Comparison of ENCODE assay signal across 10 mouse cellular contexts in genomic region chr6:35326111-35326515, GRCm38 (mm10). TPM values are rescaled to one million over a fixed set of nuclear protein-coding genes. Genes with fewer than 3 reads are reported as not detected.
DNase-seq lines count a peak whose midpoint lies in the region; ATAC-seq and TF ChIP-seq lines count a peak whose summit lies in the region.
"Had no signal": no experiment of that assay in that cellular context is flagged by ENCODE, and none has a peak within 500 bp of the region (broad histone marks: within the 10 kb centered on the region; RNA-seq: fewer than 3 reads in every experiment).

Fam180a (minus strand) TSS chr6:35326141.

- H3K9ac ChIP-seq in kidney, embryonic 16.5 days (replicated peaks; ENCODE audit: low read length) = no peak within 1 kb of the TSS
- H3K9ac ChIP-seq: liver, embryonic 13.5 days had no signal

- H3K4me1 ChIP-seq in kidney, embryonic 16.5 days (ENCODE audit: insufficient read depth, low read length) = no peaks in the 10 kb centered on the region

- ATAC-seq in kidney, embryonic 16.5 days (ENCODE audit: low FRiP score, low TSS enrichment) = no peak
- ATAC-seq in erythroblast, adult 5-6 weeks (replicated peaks; ENCODE audit: low FRiP score, poor library complexity, severe bottlenecking) = no peak

- intact Hi-C loops in gastrocnemius, adult 2 months (cut with DNase I) = no loop called here

- TF ChIP-seq CTCF in gastrocnemius, adult 2 months (IDR thresholded peaks at IDR 0.05) = no peak

- no peaks in the 10 kb centered on the region for H3K9me3 ChIP-seq in kidney, embryonic 16.5 days (ENCODE audit: low read length)
- H3K9me3 ChIP-seq: liver, embryonic 13.5 days had no signal

- H3K4me3 ChIP-seq in kidney, embryonic 16.5 days (ENCODE audit: low read length) = no peak within 1 kb of the TSS
- peak within 1 kb of the TSS; percentile 56 for H3K4me3 ChIP-seq in gastrocnemius, adult 2 months
- H3K4me3 ChIP-seq: liver, embryonic 13.5 days had no signal

- H3K4me2 ChIP-seq in kidney, embryonic 16.5 days (replicated peaks; ENCODE audit: low read depth, low read length) = no peak within 1 kb of the TSS
- H3K4me2 ChIP-seq: liver, embryonic 13.5 days had no signal

- H3K27me3 ChIP-seq in kidney, embryonic 16.5 days (ENCODE audit: insufficient read depth, low read length) = no peaks in the 10 kb centered on the region

- WGBS in kidney, embryonic 16.5 days = 60% methylated on average over 9 of the region's 9 CpGs

- DNase-seq in kidney, adult 18-20 months = peak; percentile 9
- peak; percentile 75 for DNase-seq in gastrocnemius, adult 2 months
- DNase-seq in kidney, postnatal 10 days = peak; percentile 67
- DNase-seq in lung, postnatal 25 days (ENCODE audit: low spot score) = peak; percentile 67
- no peak for DNase-seq in c-Kit-positive CD71-positive TER-119-positive erythroid progenitor cells, embryonic 14.5 days (ENCODE audit: low spot score)
- no peak for DNase-seq in cerebellum, adult 8-10 months
- DNase-seq: liver, embryonic 13.5 days had no signal

- H3K27ac ChIP-seq in kidney, embryonic 16.5 days (ENCODE audit: low read length) = no peak within 1 kb of the TSS
- peak within 1 kb of the TSS; percentile 79 for H3K27ac ChIP-seq in gastrocnemius, adult 2 months
- H3K27ac ChIP-seq: liver, embryonic 13.5 days had no signal

- H3K36me3 ChIP-seq in kidney, embryonic 16.5 days (ENCODE audit: insufficient read depth, low read length) = no peaks in the 10 kb centered on the region
- H3K36me3 ChIP-seq: liver, embryonic 13.5 days had no signal

RNA-seq across cellular contexts. Expression of gene Fam180a, which starts in this region (rescaled TPM):
- polyA plus RNA-seq in kidney, embryonic 16.5 days (2015; fragmentation: Nextera tagmentation; extraction: Ambion mirVana) = 0.18 and 0.45 TPM in 2 replicates
- total RNA-seq in gastrocnemius, adult 2 months (2021) = 1 to 10 TPM in 1 of 2 experiments, under 1 TPM in 1; 0.36 to 2.0 TPM
- not detected in 2 replicates for total RNA-seq in erythroblast, adult 5-6 weeks (2015; ENCODE audit: low replicate concordance)
- not detected in 2 replicates for total RNA-seq in erythroblast, adult 5-6 weeks (2017; ENCODE audit: low replicate concordance)
- polyA plus RNA-seq: embryonic facial prominence, embryonic 11.5 days had no signal

Comparison
In these comparisons a context has a peak if more than half of its experiments do, and no peak if none do; other contexts are left out.
1. DNase-seq: peak in kidney, adult 18-20 months (single experiment), gastrocnemius, adult 2 months (single experiment), kidney, postnatal 10 days (single experiment) and lung, postnatal 25 days (single experiment); none in c-Kit-positive CD71-positive TER-119-positive erythroid progenitor cells, embryonic 14.5 days (single experiment) and cerebellum, adult 8-10 months (single experiment).